Mouse (Mus musculus): Measurements from ENCODE around the gene Abcc4. TPM values are rescaled to one million over a fixed set of nuclear protein-coding genes. Genes with fewer than 3 reads are reported as not detected.

The Abcc4 gene
- polyA plus RNA-seq, 1 experiment = 8.7 TPM

- TF ChIP-seq CTCF (IDR thresholded peaks at IDR 0.05; ENCODE audit: insufficient read depth, low read length) = no peak
- no peak for TF ChIP-seq POLR2A (IDR thresholded peaks at IDR 0.05; ENCODE audit: borderline replicate concordance, extremely low read depth, low read depth, low read length)
- Histone ChIP-seq H3K4me1 (ENCODE audit: control insufficient read depth, insufficient read depth, low read length) (peaks cover 10% of the 10 kb centered on the region), H3K4me3 (replicated peaks; ENCODE audit: extremely low read depth, low read depth, low read length) (no peak overlapping the region)
- DNase-seq = no peak
- 31% methylated on average over 8 of the region's 8 CpGs for WGBS
Observed at GRCm38 (mm10) chr14:118713869-118714268, 7.8 kb upstream of the Abcc4 start.

- Histone ChIP-seq H3K4me3 (replicated peaks; ENCODE audit: extremely low read depth, low read depth, low read length) (no peak overlapping the region), H3K4me1 (ENCODE audit: control insufficient read depth, insufficient read depth, low read length) (peaks cover 10% of the 10 kb centered on the region)
- no peak for TF ChIP-seq CTCF (IDR thresholded peaks at IDR 0.05; ENCODE audit: insufficient read depth, low read length)
- TF ChIP-seq POLR2A (IDR thresholded peaks at IDR 0.05; ENCODE audit: borderline replicate concordance, extremely low read depth, low read depth, low read length) = no peak
- no peak for DNase-seq
- WGBS = 11% methylated on average over 18 of the region's 18 CpGs
Observed at GRCm38 (mm10) chr14:118713408-118713807, 7.4 kb upstream of the Abcc4 start.

GRCm38 (mm10) chr14:118712889-118713288, 6.9 kb upstream of the Abcc4 start:
- TF ChIP-seq POLR2A (IDR thresholded peaks at IDR 0.05; ENCODE audit: borderline replicate concordance, extremely low read depth, low read depth, low read length) (no peak), CTCF (IDR thresholded peaks at IDR 0.05; ENCODE audit: insufficient read depth, low read length) (no peak)
- no peak overlapping the region for H3K4me3 ChIP-seq (replicated peaks; ENCODE audit: extremely low read depth, low read depth, low read length)
- DNase-seq = no peak
- WGBS = 72% methylated on average over 5 of the region's 5 CpGs
- peaks cover 8% of the 10 kb centered on the region for H3K4me1 ChIP-seq (ENCODE audit: control insufficient read depth, insufficient read depth, low read length)

DNA sequence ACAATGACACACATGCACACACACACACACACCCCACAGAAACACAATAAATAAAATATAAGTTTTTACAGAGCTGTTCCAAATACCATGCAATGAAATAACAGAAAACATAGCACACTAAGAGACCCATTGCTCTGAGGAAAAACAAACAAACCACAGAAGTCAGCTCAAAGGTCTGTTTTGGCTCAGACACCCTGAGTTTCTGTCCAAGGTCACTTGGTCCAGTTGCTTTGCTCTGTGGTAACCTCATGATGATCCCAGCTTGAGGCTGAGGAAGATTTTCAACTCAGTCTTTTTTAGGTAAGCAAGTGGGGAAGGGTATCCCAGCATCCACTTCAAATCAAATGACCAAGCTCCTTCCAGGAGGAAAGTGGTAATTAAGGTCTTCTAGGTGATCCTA, 4.9 kb upstream of the Abcc4 start:
- DNase-seq = no peak
- H3K4me3 ChIP-seq (replicated peaks; ENCODE audit: extremely low read depth, low read depth, low read length) = no peak overlapping the region
- peaks cover 11% of the 10 kb centered on the region for H3K4me1 ChIP-seq (ENCODE audit: control insufficient read depth, insufficient read depth, low read length)
- no peak for TF ChIP-seq POLR2A (IDR thresholded peaks at IDR 0.05; ENCODE audit: borderline replicate concordance, extremely low read depth, low read depth, low read length)
- TF ChIP-seq CTCF (IDR thresholded peaks at IDR 0.05; ENCODE audit: insufficient read depth, low read length) = no peak

DNA sequence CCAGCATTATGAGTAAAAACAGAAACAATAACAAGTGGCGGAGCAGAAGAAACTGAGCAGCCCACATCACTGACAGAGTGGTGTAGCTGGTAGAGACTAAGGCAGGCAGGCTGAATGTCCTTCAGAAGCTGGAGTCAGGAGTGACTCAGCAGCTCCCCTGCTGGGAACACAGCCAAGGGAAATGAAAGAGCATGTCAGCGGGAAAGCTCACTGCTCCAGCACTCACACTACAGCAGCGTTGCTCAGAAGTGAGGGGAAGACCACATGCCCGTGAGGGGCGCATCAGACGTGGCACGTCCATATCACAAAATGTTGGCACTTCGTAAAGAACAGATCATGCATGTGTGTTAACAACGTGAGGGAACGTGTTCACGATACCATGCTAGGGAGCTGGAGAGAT, 3.7 kb upstream of the Abcc4 start:
- Histone ChIP-seq H3K4me1 (ENCODE audit: control insufficient read depth, insufficient read depth, low read length) (peaks cover 11% of the 10 kb centered on the region), H3K4me3 (replicated peaks; ENCODE audit: extremely low read depth, low read depth, low read length) (no peak overlapping the region)
- WGBS = 15% methylated on average over 11 of the region's 11 CpGs
- peak; percentile 50; the same call in 1 of the 2 replicates for TF ChIP-seq CTCF (IDR thresholded peaks at IDR 0.05; ENCODE audit: insufficient read depth, low read length)
- no peak for TF ChIP-seq POLR2A (IDR thresholded peaks at IDR 0.05; ENCODE audit: borderline replicate concordance, extremely low read depth, low read depth, low read length)
- peak; percentile 83 for DNase-seq

DNA sequence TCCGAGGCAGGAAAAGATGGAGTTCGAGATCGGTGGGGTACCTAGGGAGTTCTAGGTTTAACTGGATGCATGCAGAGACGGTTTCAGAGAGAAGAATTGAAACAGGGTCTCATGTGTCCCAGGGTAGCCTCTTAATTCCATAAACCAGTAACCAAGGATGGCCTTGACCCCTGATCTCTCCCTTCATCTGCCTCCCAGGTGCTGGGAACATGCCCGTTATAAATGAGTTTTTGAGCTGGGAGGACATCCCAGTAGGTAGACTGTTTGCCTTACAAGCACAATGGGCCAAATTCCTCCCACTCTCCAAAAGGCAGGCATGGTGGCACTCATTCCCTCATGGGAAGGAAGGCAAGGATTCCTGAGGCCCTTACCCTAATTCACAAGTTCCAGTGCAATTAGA, 2.1 kb upstream of the Abcc4 start:
- TF ChIP-seq POLR2A (IDR thresholded peaks at IDR 0.05; ENCODE audit: borderline replicate concordance, extremely low read depth, low read depth, low read length) = no peak
- TF ChIP-seq CTCF (IDR thresholded peaks at IDR 0.05; ENCODE audit: insufficient read depth, low read length) = no peak
- peaks cover 7% of the 10 kb centered on the region for H3K4me1 ChIP-seq (ENCODE audit: control insufficient read depth, insufficient read depth, low read length)
- 93% methylated on average over 5 of the region's 5 CpGs for WGBS

DNA sequence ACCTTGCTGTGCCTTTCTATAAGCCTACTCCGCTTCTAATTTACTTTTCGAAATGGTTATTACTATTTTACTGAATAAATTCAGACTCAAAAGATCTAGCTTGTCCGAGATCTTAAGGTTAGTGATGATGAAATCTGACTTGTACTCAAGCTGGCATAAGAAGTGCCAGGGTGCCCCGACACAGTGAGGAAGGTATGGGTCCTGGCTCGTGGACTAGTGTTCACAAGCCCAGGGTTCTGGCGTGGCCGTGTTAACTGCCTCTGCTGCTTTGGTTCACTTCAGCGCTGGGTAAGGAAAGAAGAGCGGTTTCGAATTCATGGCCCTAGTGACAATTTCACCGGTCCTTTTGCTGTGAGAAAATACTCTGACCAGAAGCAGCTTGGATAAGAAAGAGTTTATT, 943 bp upstream of the Abcc4 start:
- TF ChIP-seq CTCF (IDR thresholded peaks at IDR 0.05; ENCODE audit: insufficient read depth, low read length) = no peak
- H3K4me3 ChIP-seq (replicated peaks; ENCODE audit: extremely low read depth, low read depth, low read length) = no peak overlapping the region
- WGBS = 84% methylated on average over 11 of the region's 11 CpGs
- no peak for DNase-seq
- H3K4me1 ChIP-seq (ENCODE audit: control insufficient read depth, insufficient read depth, low read length) = peaks cover 7% of the 10 kb centered on the region

More for the DNA sequence above, 2.1 kb upstream of the Abcc4 start:
- H3K4me3 ChIP-seq (replicated peaks; ENCODE audit: extremely low read depth, low read depth, low read length) = no peak overlapping the region
- no peak for DNase-seq

- DNase-seq = no peak
- WGBS = 3% methylated on average over 10 of the region's 10 CpGs
- TF ChIP-seq POLR2A (IDR thresholded peaks at IDR 0.05; ENCODE audit: borderline replicate concordance, extremely low read depth, low read depth, low read length) (no peak), CTCF (IDR thresholded peaks at IDR 0.05; ENCODE audit: insufficient read depth, low read length) (no peak)
- Histone ChIP-seq H3K4me1 (ENCODE audit: control insufficient read depth, insufficient read depth, low read length) (peaks cover 7% of the 10 kb centered on the region), H3K4me3 (replicated peaks; ENCODE audit: extremely low read depth, low read depth, low read length) (peak overlapping the region; percentile 75)
Observed at GRCm38 (mm10) chr14:118705465-118705807, 583 bp downstream of the Abcc4 start.

- Histone ChIP-seq H3K4me3 (replicated peaks; ENCODE audit: extremely low read depth, low read depth, low read length) (no peak overlapping the region), H3K4me1 (ENCODE audit: control insufficient read depth, insufficient read depth, low read length) (peaks cover 3% of the 10 kb centered on the region)
- no peak for DNase-seq
- TF ChIP-seq POLR2A (IDR thresholded peaks at IDR 0.05; ENCODE audit: borderline replicate concordance, extremely low read depth, low read depth, low read length) (no peak), CTCF (IDR thresholded peaks at IDR 0.05; ENCODE audit: insufficient read depth, low read length) (no peak)
- WGBS = 85% methylated on average over 9 of the region's 9 CpGs
Observed at GRCm38 (mm10) chr14:118703363-118703762, 2.7 kb downstream of the Abcc4 start.

- H3K4me1 ChIP-seq (ENCODE audit: control insufficient read depth, insufficient read depth, low read length) = peaks cover 3% of the 10 kb centered on the region
- TF ChIP-seq POLR2A (IDR thresholded peaks at IDR 0.05; ENCODE audit: borderline replicate concordance, extremely low read depth, low read depth, low read length) = no peak
- peak; percentile 63 for TF ChIP-seq CTCF (IDR thresholded peaks at IDR 0.05; ENCODE audit: insufficient read depth, low read length)
- 62% methylated on average over 7 of the region's 7 CpGs for WGBS
- H3K4me3 ChIP-seq (replicated peaks; ENCODE audit: extremely low read depth, low read depth, low read length) = no peak overlapping the region
- peak; percentile 62 for DNase-seq
Observed at GRCm38 (mm10) chr14:118701991-118702608, 3.9 kb downstream of the Abcc4 start.

Measured in lung, adult 2 months (tissue).